Mouse (Mus musculus) limb, embryonic 12.5 days (tissue): ENCODE results near the gene Zfp422. TPM values are rescaled to one million over a fixed set of nuclear protein-coding genes. Genes with fewer than 3 reads are reported as not detected.

Experiments used
- ATAC-seq: fragments of 200-750 bp; cut with Nextera tagmentation; 2 replicates; pipeline ENCODE4 v1.8.0; 2017; ENCODE audit warnings: low read depth, moderate TSS enrichment; ENCODE audit not compliant: insufficient number of reproducible peaks, insufficient read depth, low FRiP score, low TSS enrichment
- H3K27ac ChIP-seq: fragments of 300-500 bp; sonication (generic); 2 replicates; pipeline ENCODE4 v1.5.1; 2016; ENCODE audit warnings: mild to moderate bottlenecking, moderate library complexity
- H3K27me3 ChIP-seq: fragments of 300-500 bp; sonication (generic); 2 replicates; pipeline ENCODE4 v1.6.1; 2016; ENCODE audit warnings: mild to moderate bottlenecking, moderate library complexity
- H3K36me3 ChIP-seq: fragments of 300-500 bp; sonication (generic); 2 replicates; pipeline ENCODE4 v1.6.1; 2016; ENCODE audit warnings: mild to moderate bottlenecking, moderate library complexity
- H3K4me1 ChIP-seq: fragments of 300-500 bp; sonication (generic); replicated peaks from 2 replicates; pipeline ENCODE4 v1.6.1; 2016
- H3K4me2 ChIP-seq: fragments of 300-500 bp; sonication (generic); 2 replicates; pipeline ENCODE4 v1.6.1; 2016; ENCODE audit warnings: mild to moderate bottlenecking, moderate library complexity
- H3K4me3 ChIP-seq: fragments of 300-500 bp; sonication (generic); replicated peaks from 2 replicates; pipeline ENCODE4 v1.5.1; 2016; ENCODE audit warnings: mild to moderate bottlenecking
- H3K9ac ChIP-seq: fragments of 300-500 bp; sonication (generic); replicated peaks from 2 replicates; pipeline ENCODE4 v1.6.1; 2016; ENCODE audit warnings: mild to moderate bottlenecking, moderate library complexity
- H3K9me3 ChIP-seq: fragments of 300-500 bp; sonication (generic); 2 replicates; pipeline ENCODE4 v1.6.1; 2016; ENCODE audit warnings: mild to moderate bottlenecking, moderate library complexity
- WGBS: fragments of 180-500 bp; shearing (Covaris S2); methylation state at CpG from one replicate; pipeline ENCODE4 v1.1.7; 2016; 5-methylcytosine and 5-hydroxymethylcytosine counted together
- polyA plus RNA-seq: library from polyadenylated mRNA; unstranded; fragments of >200 nt; fragmentation: Nextera tagmentation; extraction: Ambion mirVana; gene quantifications from 2 replicates; pipeline ENCODE4 v1.2.1, GENCODE M21; 2016

The Zfp422 gene
- polyA plus RNA-seq: 262 and 269 TPM in 2 replicates

DNA sequence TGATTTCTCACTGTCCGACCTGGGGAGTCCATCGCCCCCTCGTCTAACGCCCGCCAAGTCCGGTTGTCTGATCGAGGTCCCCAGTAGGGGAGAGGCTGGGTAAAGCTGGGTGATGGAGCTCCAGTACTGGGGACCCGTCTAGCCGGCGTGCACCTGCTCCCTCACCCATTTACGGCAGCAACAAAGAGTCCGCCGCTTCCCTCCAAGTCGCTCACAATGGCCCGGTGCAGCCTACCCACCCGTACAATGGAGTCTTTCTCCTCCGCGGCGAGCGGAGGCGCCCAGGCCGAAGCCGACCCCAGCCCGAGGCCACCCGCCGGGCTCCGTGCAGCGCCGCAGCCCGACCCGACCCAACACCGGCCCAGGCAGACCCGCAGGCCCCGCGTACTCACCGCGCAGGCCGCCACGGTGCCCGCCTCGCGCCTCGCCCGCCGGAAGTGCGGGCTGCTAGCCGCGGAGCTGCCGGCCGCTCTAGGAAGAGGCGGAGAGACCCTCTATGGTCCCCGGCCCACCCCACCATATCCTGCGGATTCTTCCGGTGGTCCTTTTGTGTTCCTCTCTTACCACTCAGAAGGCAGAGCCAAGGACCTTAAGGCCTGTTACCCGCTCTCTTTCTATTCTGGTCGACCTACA lies at the start of gene Zfp422:
Gene Zfp422 (minus strand): TSS at position 461 of the 633 bp plus-strand sequence.
- Histone ChIP-seq H3K36me3 (peaks cover 27% of the 10 kb centered on the region), H3K4me3 (peak within 1 kb of the TSS; percentile 82), H3K27me3 (no peaks in the 10 kb centered on the region), H3K4me2 (peak within 1 kb of the TSS; percentile 75), H3K4me1 (peaks cover 4% of the 10 kb centered on the region; the same call in 1 of the 2 replicates), H3K9me3 (no peaks in the 10 kb centered on the region), H3K27ac (peak within 1 kb of the TSS; percentile 90), H3K9ac (peak within 1 kb of the TSS; percentile 98)
- ATAC-seq: peak; percentile 82
- under 1% methylated on average over 56 of the region's 56 CpGs for WGBS

DNA sequence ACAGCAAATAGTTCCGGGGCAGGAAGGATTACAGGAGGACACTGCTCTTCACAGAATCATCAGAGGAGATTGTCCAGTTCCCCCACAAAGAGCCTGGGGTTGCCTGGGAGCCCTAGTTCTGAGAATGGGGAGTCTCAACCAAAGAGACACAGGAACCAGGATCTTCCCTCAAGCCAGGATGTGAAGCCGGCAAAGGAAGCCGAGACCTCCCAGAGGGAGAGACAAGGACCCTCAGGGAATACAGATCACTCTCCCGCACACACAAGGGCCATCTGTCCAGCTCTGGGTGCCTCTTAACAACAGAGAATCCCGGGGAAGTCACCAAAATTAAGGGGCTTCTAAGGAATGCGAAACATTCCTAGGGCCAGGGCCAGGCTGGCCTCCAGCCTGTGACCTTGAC lies 48.5 kb upstream of the Zfp422 start:
- WGBS: 75% methylated on average over 6 of the region's 6 CpGs
- Histone ChIP-seq H3K27ac (no peak overlapping the region), H3K4me3 (no peak overlapping the region)

DNA sequence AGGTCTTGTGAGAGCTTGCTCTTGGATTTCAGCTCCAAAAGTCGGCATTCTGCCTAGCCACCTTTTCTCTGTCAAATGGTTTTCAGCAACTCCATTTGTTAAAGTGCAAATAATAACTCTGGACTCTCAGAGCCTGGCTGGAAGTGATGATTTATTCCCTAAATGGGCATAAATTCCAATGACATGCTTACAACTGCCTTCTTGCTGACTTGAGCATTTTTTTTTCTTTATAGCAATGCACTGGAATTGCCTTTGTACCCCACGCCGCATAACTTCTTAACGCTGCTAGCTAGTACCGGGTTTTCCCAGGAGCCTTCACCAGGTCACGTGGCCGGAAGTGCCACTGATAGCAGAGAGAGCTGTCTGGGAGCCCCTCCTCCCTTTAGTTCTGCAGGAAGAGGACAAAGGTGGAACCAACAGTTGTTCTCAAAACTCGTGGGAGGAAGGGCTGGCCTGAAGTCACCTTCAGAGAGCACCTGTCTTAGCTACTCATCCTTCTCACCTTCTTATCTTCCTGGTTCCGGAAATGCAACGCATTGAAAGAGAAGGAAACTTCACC lies 47.6 kb upstream of the Zfp422 start:
- H3K4me1 ChIP-seq: peaks cover 17% of the 10 kb centered on the region
- WGBS: 72% methylated on average over 10 of the region's 10 CpGs
- ATAC-seq: no peak
- H3K4me3 ChIP-seq: no peak overlapping the region
- peaks cover 18% of the 10 kb centered on the region for H3K27me3 ChIP-seq
- no peaks in the 10 kb centered on the region for H3K9me3 ChIP-seq
- no peak overlapping the region for H3K9ac ChIP-seq
- no peak overlapping the region for H3K27ac ChIP-seq
- no peaks in the 10 kb centered on the region for H3K36me3 ChIP-seq
- no peak overlapping the region for H3K4me2 ChIP-seq

More for the DNA sequence above, 48.5 kb upstream of the Zfp422 start:
- Histone ChIP-seq H3K9ac (no peak overlapping the region), H3K36me3 (no peaks in the 10 kb centered on the region), H3K27me3 (peaks cover 9% of the 10 kb centered on the region), H3K4me2 (no peak overlapping the region), H3K4me1 (peaks cover 14% of the 10 kb centered on the region), H3K9me3 (no peaks in the 10 kb centered on the region)
- ATAC-seq: no peak

DNA sequence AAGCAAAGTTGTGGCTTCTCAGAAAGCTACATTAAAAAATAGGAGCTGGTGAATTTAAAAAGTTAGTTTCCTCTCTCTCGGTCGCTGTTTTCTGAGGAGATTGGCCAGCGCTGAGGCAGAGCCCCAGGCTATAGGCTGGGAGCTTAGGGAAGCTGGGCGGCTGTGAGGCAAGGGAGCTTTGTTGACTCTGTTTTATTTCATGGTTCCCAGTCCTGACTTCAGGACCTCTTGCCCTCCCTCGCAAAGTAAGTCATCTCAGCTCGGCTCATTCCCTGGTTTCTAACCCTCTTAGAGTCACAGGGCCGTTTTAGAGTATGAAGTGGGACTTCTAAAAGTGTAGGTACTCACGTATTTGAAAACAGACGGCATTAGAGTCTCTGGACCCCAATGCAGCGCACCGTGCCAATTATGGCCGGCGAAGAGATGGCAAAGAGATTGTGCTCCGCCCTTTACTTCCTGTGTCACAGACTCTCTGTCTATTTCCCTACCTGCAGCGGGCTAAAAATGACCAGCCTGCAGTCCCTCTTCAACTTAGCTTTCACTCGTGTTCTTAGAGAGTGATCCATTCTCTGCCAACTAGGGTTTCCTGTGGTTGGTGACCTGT lies 45.6 kb upstream of the Zfp422 start:
- H3K36me3 ChIP-seq: no peaks in the 10 kb centered on the region
- H3K27me3 ChIP-seq: peaks cover 32% of the 10 kb centered on the region
- WGBS: 21% methylated on average over 16 of the region's 16 CpGs
- H3K27ac ChIP-seq: no peak overlapping the region
- peaks cover 30% of the 10 kb centered on the region for H3K4me1 ChIP-seq
- peak overlapping the region; percentile 92 for H3K4me2 ChIP-seq
- ATAC-seq: no peak
- no peaks in the 10 kb centered on the region for H3K9me3 ChIP-seq
- H3K9ac ChIP-seq: peak overlapping the region; percentile 54
- peak overlapping the region; percentile 52 for H3K4me3 ChIP-seq

DNA sequence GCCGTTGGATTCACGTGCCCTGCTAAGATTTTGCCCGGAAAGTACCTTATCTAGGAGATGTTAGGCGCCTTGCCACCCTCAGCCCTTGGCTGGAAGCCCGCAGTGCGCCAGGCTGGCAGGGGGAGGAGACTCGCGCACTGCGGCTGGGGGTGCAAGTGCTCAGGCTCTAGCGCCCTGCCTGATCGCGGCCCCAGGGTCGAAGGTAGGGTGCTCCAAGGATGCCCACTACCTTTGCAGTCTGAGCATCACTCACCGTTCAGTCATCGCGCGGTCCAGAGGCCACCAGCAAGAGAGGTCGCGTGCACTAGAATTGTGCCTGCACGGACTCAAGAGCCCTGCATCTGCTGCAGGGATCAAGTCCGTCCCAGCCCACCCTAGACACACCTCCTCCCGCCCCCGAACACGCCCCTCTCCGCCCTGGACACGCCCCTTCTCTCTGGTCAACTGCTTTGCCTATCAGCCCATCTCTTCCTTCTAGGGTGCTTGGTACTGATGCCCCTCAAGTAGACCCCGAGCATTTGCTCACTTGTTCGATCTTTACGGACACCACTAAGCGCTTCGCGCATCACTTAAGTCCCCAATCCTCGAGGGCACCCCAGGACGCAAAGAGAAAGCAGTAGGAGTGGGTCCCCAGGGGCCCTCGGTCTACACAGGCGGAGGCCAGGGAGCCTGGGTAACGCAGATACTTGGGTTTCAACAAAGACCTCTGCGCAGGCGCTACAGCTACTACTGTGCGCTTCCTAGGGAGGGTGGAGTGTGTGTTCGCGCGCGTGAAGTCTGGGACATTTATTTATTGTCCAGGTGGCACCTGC lies 44.9 kb upstream of the Zfp422 start, which contains the start of gene Rassf4:
Gene Rassf4 (minus strand): TSS at position 482 of the 812 bp plus-strand sequence.
- peaks cover 30% of the 10 kb centered on the region for H3K4me1 ChIP-seq
- no peaks in the 10 kb centered on the region for H3K9me3 ChIP-seq
- H3K36me3 ChIP-seq: no peaks in the 10 kb centered on the region
- H3K27ac ChIP-seq: peak within 1 kb of the TSS; percentile 54; the same call in 1 of the 2 replicates
- under 1% methylated on average over 44 of the region's 44 CpGs for WGBS
- peak; percentile 79 for ATAC-seq
- H3K4me2 ChIP-seq: peak within 1 kb of the TSS; percentile 92
- H3K27me3 ChIP-seq: peaks cover 32% of the 10 kb centered on the region
- H3K9ac ChIP-seq: peak within 1 kb of the TSS; percentile 54
- H3K4me3 ChIP-seq: peak within 1 kb of the TSS; percentile 52

DNA sequence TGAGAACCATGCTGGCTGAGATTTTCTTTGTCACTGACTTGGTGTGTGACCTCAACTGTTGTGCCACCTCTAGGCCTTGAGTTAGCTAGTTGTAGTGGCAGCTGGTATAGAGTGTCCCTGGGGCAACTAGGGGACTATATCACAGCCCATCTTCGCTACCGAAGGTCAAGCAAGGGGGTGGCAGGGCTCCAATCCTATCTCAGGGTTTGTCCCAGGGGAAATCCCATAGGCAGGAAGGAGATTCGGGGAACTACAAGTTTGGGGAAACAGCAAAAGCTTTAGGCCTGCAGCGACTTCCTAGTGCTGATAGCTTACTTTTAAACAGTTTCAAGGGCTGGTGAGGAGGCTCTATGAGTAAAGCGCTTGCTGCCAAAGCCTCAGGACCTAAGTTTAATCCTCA lies 43.5 kb upstream of the Zfp422 start:
- ATAC-seq: no peak
- Histone ChIP-seq H3K4me3 (no peak overlapping the region), H3K36me3 (no peaks in the 10 kb centered on the region), H3K9me3 (no peaks in the 10 kb centered on the region), H3K4me1 (peaks cover 30% of the 10 kb centered on the region), H3K27ac (no peak overlapping the region), H3K9ac (no peak overlapping the region), H3K27me3 (peaks cover 32% of the 10 kb centered on the region), H3K4me2 (peak overlapping the region; percentile 92; the same call in 1 of the 2 replicates)
- 80% methylated on average over 5 of the region's 5 CpGs for WGBS

DNA sequence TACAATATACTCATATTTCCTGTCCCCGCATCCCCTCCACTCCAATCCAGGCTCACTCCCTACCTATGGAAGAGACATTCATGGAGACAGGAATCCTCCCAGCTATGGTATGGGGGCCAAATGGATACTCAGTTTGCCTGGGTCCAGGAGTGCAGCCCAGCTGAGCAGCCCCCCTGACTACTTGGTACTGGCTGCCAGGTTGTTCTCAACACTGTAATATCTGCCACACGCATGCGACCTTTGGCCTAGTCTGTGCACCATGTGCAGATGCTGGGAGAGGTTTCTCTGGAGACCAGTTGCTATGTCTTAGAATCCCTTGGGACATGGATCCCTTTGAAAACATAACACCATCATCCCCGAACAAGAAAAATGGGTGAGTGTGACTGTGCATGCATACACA lies 43.0 kb upstream of the Zfp422 start:
- Histone ChIP-seq H3K27ac (no peak overlapping the region), H3K36me3 (no peaks in the 10 kb centered on the region), H3K9me3 (no peaks in the 10 kb centered on the region), H3K9ac (no peak overlapping the region), H3K4me1 (peaks cover 30% of the 10 kb centered on the region), H3K4me2 (no peak overlapping the region), H3K27me3 (peaks cover 32% of the 10 kb centered on the region), H3K4me3 (no peak overlapping the region)
- WGBS: 80% methylated on average over 4 of the region's 4 CpGs
- ATAC-seq: no peak

DNA sequence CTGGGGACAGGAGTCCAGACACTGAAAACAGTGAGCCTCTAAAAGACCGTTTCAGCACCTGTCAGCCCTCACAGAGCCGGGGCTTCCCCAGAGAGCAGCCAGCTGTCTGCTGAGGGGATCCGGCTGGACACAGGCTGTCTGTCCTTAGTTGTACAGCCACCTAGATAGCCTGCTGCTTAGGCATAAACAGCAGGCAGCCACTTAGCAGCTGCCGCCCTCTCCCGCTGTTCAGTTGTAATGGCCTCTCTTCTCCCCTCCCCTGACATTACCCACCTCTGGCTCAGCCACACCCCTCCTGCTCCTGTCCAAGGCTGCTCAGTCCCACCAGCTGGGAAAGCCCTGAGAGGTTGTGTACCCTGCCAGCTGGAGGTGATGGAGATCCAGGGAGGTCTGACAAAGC lies 42.2 kb upstream of the Zfp422 start:
- ATAC-seq: peak; percentile 53; the same call in 1 of the 2 replicates
- no peak overlapping the region for H3K27ac ChIP-seq
- H3K4me3 ChIP-seq: no peak overlapping the region
- 6% methylated on average over 5 of the region's 5 CpGs for WGBS
- no peak overlapping the region for H3K9ac ChIP-seq
- H3K36me3 ChIP-seq: no peaks in the 10 kb centered on the region
- H3K4me2 ChIP-seq: no peak overlapping the region
- no peaks in the 10 kb centered on the region for H3K9me3 ChIP-seq
- peaks cover 30% of the 10 kb centered on the region for H3K4me1 ChIP-seq
- peaks cover 32% of the 10 kb centered on the region for H3K27me3 ChIP-seq

DNA sequence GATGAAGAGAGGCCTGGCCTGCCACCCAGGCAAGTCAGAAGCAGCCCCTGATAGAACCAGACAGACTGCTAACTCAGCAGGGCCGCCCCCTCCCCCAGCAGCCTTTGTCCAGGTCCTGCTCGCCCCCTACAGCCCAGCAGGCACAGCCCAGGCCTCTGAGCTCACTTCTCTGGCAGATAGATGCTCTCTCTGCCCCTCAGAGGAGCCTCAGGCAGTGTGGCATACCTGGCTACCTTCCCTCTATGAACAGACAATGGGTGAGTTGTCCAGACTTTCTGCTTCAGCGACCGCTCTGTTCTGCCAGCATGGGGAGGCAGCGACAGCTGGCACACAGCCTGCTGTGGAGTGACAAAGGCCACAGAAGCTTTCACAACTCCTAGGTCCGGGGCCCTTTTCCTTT lies 41.3 kb upstream of the Zfp422 start:
- Histone ChIP-seq H3K9me3 (no peaks in the 10 kb centered on the region), H3K36me3 (no peaks in the 10 kb centered on the region), H3K9ac (no peak overlapping the region; the same call in 1 of the 2 replicates), H3K4me3 (no peak overlapping the region), H3K4me2 (no peak overlapping the region), H3K4me1 (peaks cover 30% of the 10 kb centered on the region), H3K27me3 (peaks cover 32% of the 10 kb centered on the region), H3K27ac (peak overlapping the region; percentile 41; the same call in 1 of the 2 replicates)
- ATAC-seq: no peak
- WGBS: 51% methylated on average over 5 of the region's 6 CpGs

DNA sequence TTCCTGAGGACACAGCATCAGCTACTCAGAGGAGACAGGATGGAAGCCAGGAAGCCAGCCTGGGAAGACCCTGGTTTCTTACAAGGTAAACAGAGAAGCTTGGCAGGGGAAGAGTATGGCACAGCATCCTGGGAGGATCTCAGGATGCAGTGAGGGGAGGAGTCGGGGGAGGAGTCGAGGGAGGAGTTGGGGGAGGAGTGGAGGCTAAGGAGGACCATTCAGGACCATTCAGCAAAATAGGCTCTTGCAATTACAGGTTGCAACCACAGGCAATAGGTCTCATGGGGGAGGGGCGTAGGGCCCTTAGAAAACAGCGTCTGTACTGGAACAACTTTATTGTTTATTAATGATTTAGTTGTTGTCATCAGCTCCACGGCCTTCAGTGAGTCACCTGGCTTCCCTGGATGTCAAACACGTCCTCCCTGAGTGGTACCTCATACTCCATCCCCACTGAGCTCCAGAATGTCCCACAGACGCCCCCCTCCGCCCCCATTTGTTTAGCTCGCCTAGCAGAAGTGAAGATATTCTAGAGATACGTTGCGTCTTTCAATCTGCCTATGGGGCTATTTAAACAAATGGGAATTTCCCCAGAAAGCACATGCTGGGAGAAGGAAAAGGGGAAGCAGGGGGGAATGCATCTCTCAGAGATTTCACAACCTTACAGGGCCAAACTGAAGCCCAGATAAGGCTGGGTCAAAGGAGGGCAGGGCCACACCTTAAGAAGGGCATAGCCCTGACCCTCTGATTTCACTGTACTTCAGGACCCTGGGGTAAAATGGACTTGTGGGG lies 40.1 kb upstream of the Zfp422 start:
- Histone ChIP-seq H3K4me1 (peaks cover 24% of the 10 kb centered on the region), H3K27ac (no peak overlapping the region), H3K9me3 (no peaks in the 10 kb centered on the region), H3K27me3 (peaks cover 32% of the 10 kb centered on the region), H3K4me3 (no peak overlapping the region), H3K36me3 (no peaks in the 10 kb centered on the region), H3K4me2 (no peak overlapping the region), H3K9ac (no peak overlapping the region)
- WGBS: 40% methylated on average over 11 of the region's 11 CpGs
- no peak for ATAC-seq
